Mouse (Mus musculus) adrenal gland (tissue): Measurements from ENCODE around the gene Bcl9l.

Experiments
- intact Hi-C: fragments of 180-260 bp; cut with DNase I; formaldehyde crosslinking; loops from one replicate; pipeline ENCODE4 v1.15.1; 2025

The Bcl9l gene

GRCm38 (mm10) chr9:44495810-44496344 is 13.3 kb downstream of the Bcl9l start:
- intact Hi-C loops: no loop called here

DNA sequence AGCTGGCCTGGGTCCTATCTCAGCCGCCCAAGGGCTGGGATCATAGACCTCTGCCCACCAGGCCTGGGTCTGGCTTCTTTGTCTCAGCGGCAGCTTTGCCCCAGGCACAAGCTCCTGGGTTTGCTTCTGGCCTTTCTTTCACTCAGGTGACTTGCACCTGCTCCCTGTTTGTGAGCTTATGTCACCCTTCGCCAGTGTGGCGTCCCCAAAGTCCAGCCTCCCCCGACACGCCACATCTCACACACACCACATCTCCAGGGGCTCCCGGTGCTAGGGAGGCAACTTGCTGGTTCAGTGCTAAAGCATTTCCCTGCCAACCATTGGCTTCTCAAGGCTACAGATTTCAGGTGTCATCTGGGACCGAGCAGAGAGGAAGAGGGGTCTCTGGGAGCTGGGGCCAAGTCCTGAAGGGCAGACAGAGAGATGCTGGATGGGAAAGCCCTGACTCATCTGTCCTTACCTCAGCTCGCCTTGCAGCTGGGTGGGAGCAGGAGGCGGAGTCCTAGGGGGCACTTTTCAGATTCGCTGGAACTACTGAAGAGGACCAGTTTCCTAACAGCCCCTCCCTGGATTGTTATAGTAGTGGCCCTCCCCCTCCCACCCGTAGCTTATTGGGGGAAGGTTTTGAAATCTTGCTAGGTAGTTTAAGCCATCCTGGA is 14.3 kb downstream of the Bcl9l start:
- intact Hi-C loops: no loop called here

DNA sequence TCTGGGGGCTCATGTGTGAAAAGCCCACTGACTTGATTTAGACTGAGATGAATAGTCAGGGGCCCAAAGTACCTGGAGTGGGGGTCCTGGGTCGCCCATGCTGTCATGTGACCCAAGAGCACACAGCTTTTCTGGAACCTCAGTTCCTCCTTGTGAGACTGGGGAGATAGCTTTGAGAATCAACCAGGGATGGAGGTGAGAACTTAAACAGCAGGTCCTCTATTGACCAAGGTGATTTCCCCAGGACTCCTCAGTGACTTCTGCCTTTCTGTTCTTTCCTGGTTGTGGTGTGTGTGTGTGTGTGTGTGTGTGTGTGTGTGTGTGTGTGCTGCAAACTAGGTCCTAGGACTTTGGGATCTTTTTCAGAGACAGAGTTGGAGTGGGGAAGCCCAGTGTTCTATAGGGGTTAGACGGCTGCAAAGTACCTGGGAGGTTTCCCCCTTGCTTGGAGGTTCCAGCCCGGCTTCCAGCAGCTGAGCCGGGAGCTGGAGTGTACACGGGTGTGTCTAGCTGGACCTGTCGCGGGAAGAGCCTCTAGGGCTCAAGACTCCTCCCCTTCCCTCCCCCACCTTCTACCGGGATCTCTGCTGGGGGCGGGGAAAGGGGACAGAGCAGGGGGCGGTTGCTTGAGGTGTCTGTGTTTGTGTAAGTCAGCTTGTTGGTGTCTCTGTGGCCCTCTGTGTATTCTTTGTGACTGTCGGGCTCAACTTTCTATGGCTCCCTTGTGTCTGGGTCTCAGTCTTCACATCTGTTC is 15.2 kb downstream of the Bcl9l start:
- intact Hi-C loops: no loop called here

GRCm38 (mm10) chr9:44498421-44499355 is 16.1 kb downstream of the Bcl9l start:
- intact Hi-C loops: no loop called here

DNA sequence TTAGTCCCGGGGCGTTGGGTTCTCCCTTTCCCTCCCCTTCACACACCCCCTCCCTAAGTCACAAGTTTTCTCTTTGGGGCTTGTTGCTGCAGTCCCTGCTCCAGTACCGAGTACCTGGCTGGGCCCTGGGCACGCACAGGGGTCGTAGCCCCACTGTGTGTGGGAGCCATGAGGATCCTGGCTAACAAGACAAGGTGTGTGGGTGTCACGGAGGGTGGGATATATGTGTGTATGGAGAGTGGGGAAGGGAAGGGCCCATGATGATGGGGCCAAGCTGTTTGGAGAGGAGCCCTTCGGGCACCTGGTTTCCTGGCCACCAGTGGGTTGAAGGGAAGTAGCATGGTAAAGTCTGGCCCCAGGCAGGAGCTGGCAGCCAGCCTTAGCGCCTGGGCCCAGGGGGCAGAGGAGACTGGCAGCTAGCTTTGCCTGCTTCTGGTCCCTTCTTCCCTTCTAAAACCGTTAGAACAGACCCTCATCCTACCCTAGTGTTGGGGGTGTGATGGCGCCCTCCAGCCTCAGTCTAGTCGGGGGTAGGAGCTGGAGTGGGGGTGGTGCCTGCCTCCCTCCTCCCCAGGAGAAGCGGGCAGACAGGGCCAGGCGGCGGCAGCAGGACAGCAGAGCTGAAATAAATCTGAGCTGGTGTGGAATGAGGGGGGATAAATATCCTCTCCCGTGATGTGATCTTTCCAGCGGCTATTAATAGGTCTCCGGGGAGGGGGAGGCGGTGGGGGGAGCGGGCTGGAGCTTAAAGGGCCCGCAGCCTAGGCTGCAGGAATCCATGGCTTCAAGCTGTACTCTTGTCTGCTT is 16.9 kb downstream of the Bcl9l start:
- intact Hi-C loops: loop anchor here (2.0 to 5.0 kb wide), 2 partner anchors 19 to 32 kb away; no protein-coding TSS in a partner anchor

DNA sequence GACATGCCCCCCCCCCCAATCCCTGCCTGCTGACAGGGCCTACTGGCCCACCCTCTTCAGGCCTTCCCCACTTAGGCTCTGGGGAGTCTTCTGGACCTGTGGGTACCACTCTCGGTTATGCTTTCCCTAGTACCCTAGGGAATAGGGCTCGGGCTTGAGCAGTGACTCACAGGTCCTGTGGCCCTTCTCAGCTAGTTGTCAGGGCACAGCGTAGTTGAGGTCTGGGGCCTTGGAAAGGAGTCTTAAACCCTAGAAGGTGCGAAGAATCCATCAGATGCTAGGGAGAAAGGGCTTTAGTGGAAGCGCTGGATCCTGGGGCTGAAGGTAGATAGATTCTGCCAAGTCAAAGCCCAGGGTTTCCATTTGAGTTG is 17.5 kb downstream of the Bcl9l start:
- intact Hi-C loops: loop anchor here (2.0 to 5.0 kb wide), 2 partner anchors 19 to 33 kb away; no protein-coding TSS in a partner anchor

DNA sequence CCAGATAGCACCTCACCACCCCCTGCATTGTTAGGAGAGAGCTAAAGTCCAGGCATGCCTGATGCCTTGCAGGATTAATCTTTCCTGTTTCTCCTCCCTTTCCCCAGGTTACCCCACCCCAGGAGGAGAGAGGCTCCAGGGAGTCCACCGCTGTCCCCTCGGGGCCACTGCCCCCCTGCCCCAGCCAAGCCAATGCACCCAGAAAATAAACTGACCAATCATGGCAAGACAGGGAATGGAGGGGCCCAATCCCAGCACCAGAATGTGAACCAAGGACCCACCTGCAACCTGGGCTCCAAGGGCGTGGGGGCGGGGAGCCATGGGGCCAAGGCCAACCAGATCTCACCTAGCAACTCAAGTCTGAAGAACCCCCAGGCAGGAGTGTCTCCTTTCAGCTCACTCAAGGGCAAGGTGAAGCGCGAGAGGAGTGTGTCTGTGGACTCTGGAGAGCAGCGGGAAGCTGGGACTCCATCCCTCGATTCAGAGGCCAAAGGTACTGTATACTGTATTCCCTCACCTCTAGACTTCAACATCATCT is 18.1 kb downstream of the Bcl9l start:
- intact Hi-C loops: loop anchor here (2.0 to 5.0 kb wide), 2 partner anchors 20 to 33 kb away; no protein-coding TSS in a partner anchor

DNA sequence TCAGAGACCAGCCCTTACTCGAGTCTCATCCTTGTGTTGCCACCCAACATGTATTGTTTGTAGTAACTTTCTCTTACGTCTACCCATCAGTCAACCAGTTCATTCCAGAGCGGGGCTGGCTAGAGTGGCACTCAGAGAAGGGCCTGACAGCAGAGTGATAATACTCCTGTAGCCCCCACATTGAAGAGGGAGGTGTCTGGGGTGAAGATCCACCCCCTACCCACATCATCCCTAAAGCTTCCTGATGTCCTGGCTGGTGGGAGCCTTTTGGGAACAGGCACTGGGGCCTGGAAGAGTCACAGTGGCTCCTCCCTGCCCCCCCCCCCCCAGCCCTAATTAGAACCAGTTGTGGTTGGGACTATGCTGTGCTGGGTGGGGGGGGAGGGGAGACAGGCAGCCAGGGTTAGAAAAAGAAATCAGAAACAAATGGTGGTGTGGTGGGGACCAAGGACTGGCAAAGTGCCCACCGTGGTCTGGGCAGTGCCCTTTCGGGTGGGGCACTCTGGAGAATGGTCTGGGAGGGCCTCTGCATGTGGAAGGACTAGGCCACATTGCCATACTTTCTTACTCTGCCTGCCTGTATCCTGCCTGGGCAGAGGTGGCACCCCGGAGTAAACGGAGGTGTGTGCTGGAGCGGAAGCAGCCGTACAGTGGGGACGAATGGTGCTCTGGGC is 18.7 kb downstream of the Bcl9l start:
- intact Hi-C loops: loop anchor here (2.0 to 5.0 kb wide), 2 partner anchors 21 to 34 kb away; no protein-coding TSS in a partner anchor

- intact Hi-C loops: loop anchor here (1.0 to 5.0 kb wide), 2 partner anchors 35 to 48 kb away; partner anchors contain the start of gene Upk2
These were observed 19.4 kb downstream of the Bcl9l start for GRCm38 (mm10) chr9:44502006-44502405.

GRCm38 (mm10) chr9:44504893-44505823 is 22.5 kb downstream of the Bcl9l start:
- intact Hi-C loops: loop anchor here (5.0 kb wide), 1 partner anchor 38 kb away; no protein-coding TSS in a partner anchor

DNA sequence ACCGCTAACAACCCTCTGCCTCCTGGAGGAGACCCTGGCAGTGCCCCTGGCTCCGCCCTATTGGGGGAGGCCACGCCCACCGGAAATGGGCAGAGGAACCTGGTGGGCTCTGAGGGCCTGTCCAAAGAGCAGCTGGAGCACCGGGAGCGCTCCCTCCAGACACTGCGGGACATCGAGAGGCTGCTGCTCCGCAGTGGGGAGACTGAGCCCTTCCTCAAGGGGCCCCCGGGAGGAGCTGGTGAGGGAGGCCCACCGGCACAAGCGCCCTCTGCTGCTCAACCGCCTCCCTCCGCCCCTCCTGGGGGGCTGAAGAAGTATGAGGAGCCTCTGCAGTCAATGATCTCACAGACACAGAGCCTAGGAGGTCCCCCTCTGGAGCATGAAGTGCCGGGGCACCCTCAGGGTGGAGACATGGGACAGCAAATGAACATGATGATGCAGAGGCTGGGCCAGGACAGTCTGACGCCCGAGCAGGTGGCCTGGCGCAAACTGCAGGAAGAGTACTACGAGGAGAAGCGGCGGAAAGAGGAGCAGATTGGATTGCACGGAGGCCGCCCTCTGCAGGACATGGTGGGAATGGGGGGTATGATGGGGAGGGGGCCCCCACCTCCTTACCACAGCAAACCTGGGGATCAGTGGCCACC is 23.3 kb downstream of the Bcl9l start:
- intact Hi-C loops: no loop called here

- intact Hi-C loops: no loop called here
These were observed 23.9 kb downstream of the Bcl9l start for GRCm38 (mm10) chr9:44506566-44506965.

DNA sequence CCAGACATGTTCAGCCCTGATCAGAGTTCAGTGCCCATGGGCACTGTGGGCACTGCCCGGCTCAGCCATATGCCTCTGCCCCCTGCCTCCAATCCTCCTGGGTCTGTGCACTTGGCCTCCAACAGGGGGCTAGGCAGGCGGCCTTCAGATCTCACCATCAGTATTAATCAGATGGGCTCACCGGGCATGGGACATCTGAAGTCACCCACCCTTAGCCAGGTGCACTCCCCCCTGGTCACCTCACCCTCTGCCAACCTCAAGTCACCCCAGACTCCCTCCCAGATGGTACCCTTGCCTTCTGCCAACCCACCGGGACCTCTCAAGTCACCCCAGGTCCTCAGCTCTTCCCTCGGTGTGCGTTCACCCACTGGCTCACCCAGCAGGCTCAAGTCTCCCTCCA is 24.7 kb downstream of the Bcl9l start:
- intact Hi-C loops: no loop called here

GRCm38 (mm10) chr9:44508124-44508619 is 25.5 kb downstream of the Bcl9l start:
- intact Hi-C loops: no loop called here

- intact Hi-C loops: no loop called here
These were observed 26.3 kb downstream of the Bcl9l start for GRCm38 (mm10) chr9:44508721-44509486.

GRCm38 (mm10) chr9:44509487-44510354 is 27.1 kb downstream of the Bcl9l start:
- intact Hi-C loops: loop anchor here (5.0 kb wide), 1 partner anchor 32 kb away; no protein-coding TSS in a partner anchor
